Mouse (Mus musculus): Measurements from ENCODE around the gene Wbp2nl.

DNA sequence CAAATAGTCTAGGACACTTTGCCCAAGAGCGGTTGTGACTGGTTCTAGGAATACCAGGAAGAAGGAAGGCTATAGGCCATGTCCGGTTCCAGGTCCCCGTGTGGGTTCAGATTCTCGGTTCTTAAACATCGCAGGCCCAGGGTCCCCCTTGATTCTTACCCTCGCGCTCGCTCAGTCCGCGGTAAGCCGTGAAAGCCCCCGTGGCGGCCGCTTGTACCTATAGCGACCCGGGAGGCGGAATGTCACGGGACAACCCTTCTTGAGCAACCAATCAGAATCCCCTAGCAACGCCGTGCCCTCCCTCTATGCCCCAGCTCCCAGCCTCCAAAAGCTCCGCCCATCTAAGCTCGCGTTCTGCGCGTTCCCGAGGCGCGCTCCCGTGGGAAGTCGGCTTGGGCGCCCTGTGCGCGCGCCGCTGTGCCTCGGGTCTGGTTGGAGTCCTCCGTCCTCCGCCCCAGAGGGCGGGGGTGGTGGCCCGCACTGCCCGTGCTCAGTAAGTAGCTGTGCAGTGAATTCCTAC is 39.9 kb downstream of the Wbp2nl start, which contains the start of the genes Naga, Pheta2 and Smdt1:
- TF ChIP-seq POLR2A (IDR thresholded peaks at IDR 0.05; ENCODE audit: insufficient read depth, low read depth, low read length) (peak; percentile 70), CTCF (IDR thresholded peaks at IDR 0.05) (peak; percentile 42)
